Mouse (Mus musculus): ENCODE data around the gene Ift172.

Ift172 gene

GRCm38 (mm10) chr5:31267686-31268085, 23.2 kb downstream of the Ift172 start:
- in situ Hi-C loops (cut with MboI; ENCODE audit: unreplicated experiment in 2 of 2) = no loop called here

DNA sequence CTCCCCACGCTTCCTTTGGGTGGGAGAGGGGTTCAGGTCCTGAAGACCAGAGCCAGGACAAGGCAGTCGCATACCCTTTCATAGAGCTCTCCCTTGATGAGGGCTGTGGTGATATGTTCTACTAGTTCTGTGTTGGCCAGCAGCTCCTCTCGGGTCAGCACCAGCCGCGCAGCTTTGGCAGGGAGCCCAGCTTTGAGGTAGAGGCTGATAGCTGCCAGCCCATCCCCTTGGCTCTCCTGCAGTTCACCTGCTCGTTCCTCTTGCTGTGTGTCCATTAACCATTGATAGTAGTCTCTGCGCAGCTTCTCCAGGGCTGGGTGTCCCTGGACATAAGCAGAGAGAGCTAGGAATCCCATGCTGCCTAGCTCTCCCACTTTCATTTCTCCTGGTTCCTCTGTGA, 24.8 kb downstream of the Ift172 start:
- in situ Hi-C loops (cut with MboI; ENCODE audit: unreplicated experiment in 2 of 2) = no loop called here

DNA sequence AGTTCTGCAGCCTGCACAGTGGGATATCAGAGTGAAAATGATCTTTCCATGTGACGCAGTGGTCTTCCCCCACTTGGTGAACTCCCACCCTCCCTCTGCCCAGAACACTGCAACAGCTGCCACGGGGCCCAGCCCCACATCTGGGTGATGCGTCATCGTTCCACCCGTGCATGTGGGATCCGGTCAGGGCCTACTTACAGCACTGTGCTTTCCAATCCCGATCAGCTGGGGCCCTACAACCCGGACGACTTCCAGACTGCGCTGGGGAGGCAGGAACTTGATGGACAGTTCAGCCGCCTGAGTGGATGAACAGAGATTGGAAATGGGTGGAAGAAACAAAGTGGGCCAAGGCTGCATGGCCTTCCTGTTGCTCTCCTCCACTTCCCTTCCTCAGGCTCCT, 33.3 kb downstream of the Ift172 start:
- in situ Hi-C loops (cut with MboI; ENCODE audit: unreplicated experiment in 2 of 2) = no loop called here

GRCm38 (mm10) chr5:31255971-31256370, 34.9 kb downstream of the Ift172 start:
- in situ Hi-C loops (cut with MboI; ENCODE audit: unreplicated experiment in 2 of 2) = no loop called here

GRCm38 (mm10) chr5:31255381-31255780, 35.5 kb downstream of the Ift172 start:
- in situ Hi-C loops (cut with MboI; ENCODE audit: unreplicated experiment in 2 of 2) = no loop called here

DNA sequence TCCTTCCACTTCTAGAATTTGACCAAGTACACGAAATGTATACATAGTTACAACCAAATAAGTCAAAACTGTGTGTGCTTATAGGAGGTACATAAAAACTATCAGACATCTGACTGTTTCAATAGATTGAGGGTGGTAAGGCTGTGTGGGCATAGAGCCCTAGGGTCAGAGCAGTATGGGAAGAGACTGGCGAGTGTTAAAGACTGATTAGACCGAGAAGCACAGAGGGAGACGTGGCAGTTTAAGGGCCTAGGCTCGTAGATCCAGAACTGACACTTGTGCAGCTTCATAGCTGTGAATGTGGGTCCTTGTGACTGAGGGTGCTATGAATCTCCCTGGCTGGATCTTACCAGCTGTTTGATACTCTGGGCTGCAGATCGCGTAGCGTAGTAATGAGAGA, 36.0 kb downstream of the Ift172 start:
- in situ Hi-C loops (cut with MboI; ENCODE audit: unreplicated experiment in 2 of 2) = no loop called here

- in situ Hi-C loops (cut with MboI; ENCODE audit: unreplicated experiment in 2 of 2) = no loop called here
Measured at GRCm38 (mm10) chr5:31254452-31254851, 36.5 kb downstream of the Ift172 start.

DNA sequence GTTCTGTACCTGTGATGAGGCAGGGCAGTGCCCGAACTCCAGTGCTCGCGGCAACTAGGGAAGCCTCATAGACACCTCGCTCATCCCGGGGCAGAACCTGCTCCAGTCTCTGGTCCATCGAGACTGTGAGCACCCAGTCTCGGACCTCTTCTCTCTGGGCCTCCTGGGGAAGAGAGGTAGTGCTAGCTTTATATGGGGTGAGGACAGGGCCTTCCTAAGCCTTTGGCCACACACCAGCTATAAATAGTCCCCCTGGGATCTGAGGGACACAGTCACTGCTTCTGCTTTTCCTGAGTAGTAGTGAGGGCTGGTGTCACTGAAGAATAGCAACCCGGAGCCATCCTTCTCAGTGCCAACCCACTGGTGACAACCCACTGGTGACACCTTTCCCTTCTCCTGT, 37.1 kb downstream of the Ift172 start:
- in situ Hi-C loops (cut with MboI; ENCODE audit: unreplicated experiment in 2 of 2) = no loop called here

GRCm38 (mm10) chr5:31252795-31253545, 37.9 kb downstream of the Ift172 start:
- in situ Hi-C loops (cut with MboI; ENCODE audit: unreplicated experiment in 2 of 2) = no loop called here

- in situ Hi-C loops (cut with MboI; ENCODE audit: unreplicated experiment in 2 of 2) = no loop called here
Measured at GRCm38 (mm10) chr5:31252151-31252550, 38.8 kb downstream of the Ift172 start.

DNA sequence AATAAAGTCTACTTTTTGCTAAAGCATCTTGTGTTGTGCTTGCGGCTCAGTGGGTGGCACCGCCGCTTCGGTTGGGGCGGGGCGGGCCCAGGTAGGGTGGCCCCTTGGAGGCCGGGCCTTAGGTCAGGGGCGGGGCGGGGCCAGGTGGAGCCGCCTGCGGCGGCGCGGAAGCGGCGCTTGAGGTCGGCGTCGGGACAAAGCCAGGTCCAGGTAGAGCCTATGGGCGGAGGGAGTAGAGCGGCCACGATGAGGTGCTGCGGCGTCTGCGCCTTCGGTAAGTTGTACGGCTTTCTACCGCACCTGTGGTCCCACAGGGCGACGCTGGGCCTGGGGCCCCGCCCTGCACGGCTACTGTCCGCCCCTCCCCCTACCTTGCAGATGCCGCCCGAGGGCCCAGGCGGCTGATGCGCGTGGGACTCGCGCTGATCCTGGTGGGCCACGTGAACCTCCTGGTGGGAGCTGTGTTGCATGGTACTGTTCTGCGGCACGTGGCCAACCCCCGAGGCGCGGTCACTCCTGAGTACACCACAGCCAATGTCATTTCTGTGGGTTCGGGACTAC, 39.3 kb downstream of the Ift172 start, which contains the start of gene Krtcap3:
Gene Krtcap3 (plus strand): TSS at position 151 of the 561 bp plus-strand sequence.
- in situ Hi-C loops (cut with MboI; ENCODE audit: unreplicated experiment in 2 of 2) = no loop called here

DNA sequence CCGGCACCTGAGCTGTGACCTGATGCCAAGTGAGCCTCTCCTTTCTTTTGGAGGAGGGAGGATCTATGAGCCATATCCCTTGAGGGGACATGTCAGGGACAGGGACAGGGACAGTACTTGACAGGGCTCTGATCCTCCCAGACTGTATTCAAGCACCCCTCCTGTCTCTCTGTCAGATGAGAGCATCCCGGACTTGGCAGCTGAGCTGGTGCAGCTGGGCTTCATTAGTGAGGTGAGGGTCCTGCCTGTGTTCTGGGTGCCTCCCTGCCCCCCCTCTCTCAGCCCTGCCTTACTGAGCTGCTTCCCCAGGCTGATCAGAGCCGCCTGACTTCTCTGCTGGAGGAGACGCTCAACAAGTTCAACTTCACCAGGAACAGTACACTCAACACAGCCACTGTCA, 40.2 kb downstream of the Ift172 start:
- in situ Hi-C loops (cut with MboI; ENCODE audit: unreplicated experiment in 2 of 2) = no loop called here

GRCm38 (mm10) chr5:31242191-31242590, 48.7 kb downstream of the Ift172 start:
- in situ Hi-C loops (cut with MboI; ENCODE audit: unreplicated experiment in 2 of 2) = loop anchor here in 1 of 2 experiments (5.0 kb wide), 1 partner anchor 45 kb away; no protein-coding TSS in a partner anchor

DNA sequence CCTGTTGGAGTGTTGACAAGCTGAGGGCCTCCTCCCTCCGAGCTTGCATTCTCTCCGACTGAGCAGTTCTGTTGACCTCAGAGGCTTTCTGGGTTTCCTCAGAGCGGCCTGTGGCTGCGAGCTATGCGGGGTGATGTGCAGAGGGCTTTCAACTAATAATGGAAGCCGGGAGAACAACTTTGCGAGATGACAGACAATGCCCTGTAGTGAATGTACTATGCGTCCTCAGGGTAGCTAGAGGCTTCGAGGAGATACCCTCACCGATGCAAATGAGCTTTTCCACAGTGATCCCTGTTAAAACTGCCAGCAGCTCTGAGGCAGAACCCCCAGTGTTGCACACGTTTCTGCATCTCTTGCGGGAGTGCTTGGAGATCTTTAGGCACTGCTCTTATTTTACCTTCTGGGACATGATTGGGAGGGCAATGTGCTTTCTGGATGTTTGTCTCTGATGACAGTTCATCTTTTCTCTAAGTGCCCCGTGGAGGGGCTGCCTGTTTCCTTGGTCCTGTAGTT, 49.3 kb downstream of the Ift172 start:
- in situ Hi-C loops (cut with MboI; ENCODE audit: unreplicated experiment in 2 of 2) = loop anchor here in 1 of 2 experiments (5.0 kb wide), 1 partner anchor 46 kb away; no protein-coding TSS in a partner anchor

- in situ Hi-C loops (cut with MboI; ENCODE audit: unreplicated experiment in 2 of 2) = loop anchor here in 1 of 2 experiments (5.0 kb wide), 1 partner anchor 46 kb away; no protein-coding TSS in a partner anchor
Measured at GRCm38 (mm10) chr5:31240637-31241521, 50.0 kb downstream of the Ift172 start, which contains the start of the genes Nrbp1 and Gm9970. TSS of gene Nrbp1 (plus strand) at chr5:31240864. TSS of gene Gm9970 (minus strand) at chr5:31241232.

- in situ Hi-C loops (cut with MboI; ENCODE audit: unreplicated experiment in 2 of 2) = no loop called here
Measured at GRCm38 (mm10) chr5:31226641-31227040, 64.3 kb downstream of the Ift172 start.

GRCm38 (mm10) chr5:31222696-31223095, 68.2 kb downstream of the Ift172 start:
- in situ Hi-C loops (cut with MboI; ENCODE audit: unreplicated experiment in 2 of 2) = no loop called here

DNA sequence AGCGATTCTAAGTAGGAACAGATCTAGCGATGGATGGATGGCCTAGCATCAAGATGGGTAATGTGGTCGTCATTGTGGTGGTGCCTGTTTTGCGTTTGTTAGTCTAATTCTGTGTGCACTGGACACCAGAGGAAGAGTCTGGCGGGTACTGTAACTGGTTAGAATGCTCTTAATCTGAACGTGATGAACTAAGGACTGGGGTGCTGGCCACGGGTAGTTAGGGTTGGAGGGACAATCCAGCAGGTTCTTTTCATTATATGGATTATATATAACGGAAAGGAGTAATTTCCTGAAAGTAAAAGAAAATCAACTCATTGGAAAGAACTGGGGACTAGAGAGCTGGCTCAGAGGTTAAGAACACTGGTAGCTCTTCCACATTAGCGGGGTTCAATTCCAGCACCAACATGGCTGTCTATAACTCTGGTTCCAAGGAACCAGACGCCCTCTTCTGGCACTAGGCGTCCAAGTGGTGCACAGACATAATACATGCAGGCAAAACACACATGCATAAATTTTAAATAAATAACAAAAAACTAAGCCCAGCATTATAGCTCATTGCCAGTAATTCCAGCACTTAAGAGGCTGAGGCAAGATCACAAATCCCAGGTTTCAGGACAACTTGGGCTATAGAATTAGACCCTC, 69.5 kb downstream of the Ift172 start:
- in situ Hi-C loops (cut with MboI; ENCODE audit: unreplicated experiment in 2 of 2) = no loop called here

DNA sequence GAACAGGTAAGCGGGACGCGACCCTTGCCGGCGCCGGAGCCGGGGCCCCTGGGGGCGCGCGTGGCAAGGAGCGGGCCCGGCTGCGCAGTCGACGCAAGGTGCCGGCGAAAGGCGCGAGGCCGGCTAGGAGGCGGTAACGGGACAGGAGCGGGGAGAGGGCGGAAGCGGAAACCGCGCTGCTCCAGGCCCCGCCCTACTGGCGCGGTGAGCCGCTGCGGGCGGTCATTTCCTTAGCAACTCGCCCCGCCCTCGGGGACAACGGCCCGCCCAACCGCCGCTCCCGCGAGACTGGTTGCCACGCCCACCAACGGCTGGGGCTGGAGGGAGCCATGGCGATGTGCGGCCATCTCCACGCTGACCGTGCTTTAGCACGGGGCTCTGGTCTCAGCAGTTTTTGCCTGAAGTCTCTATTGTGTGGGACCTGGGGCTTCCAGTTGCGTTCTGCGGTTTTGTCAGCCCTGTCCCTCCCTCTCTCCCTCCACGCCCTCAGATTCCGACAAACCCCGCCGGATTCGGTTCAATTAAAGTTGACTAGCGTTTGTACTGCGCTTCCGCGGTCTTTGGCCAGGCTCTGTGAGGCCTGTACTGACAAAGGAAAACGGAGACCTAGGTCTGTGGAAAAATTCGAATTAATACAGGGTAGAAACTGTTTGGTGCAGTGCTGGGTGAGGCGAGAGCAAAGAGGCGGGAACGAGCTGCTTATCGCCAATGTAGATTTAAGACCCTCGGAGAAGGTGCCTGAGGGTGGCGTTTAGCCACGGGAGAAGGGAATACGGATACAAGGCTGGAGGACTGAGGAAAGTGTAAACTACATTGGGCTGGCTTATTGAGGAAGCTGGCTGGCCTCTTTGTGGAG, 70.2 kb downstream of the Ift172 start, which contains the start of gene Ppm1g:
Gene Ppm1g (minus strand): TSS at position 240 of the 856 bp plus-strand sequence.
- in situ Hi-C loops (cut with MboI; ENCODE audit: unreplicated experiment in 2 of 2) = no loop called here

Data from v-Abl transformed pro-B cells (cell line).